Mouse (Mus musculus) heart, embryonic 14.5 days (tissue): ENCODE measurements at regions not wholly inside any gene's neighbourhood (a gene's known extent, or its start where the extent isn't known, plus 50 kb on each side); places are given as distances from the start of the nearest gene placed in this dataset.

Source experiments
- ATAC-seq: fragments of 200-750 bp; cut with Nextera tagmentation; 2 replicates; pipeline ENCODE4 v1.8.0; 2017; ENCODE audit warnings: low read depth, moderate TSS enrichment; ENCODE audit not compliant: insufficient number of reproducible peaks, insufficient read depth, low FRiP score
- H3K27ac ChIP-seq, 2 experiments: fragments of 200-500 bp in 1 of 2; fragments of 300-500 bp in 1 of 2; sonication (generic) in 1 of 2; replicated peaks in 1 of 2; 2 replicates each; pipeline ENCODE4 v1.5.1; 2012 to 2014; ENCODE audit warnings: low read depth in 2 of 2, low read length in 2 of 2, control low read depth in 1 of 2, mild to moderate bottlenecking in 1 of 2, mixed read lengths in 1 of 2; ENCODE audit not compliant: control insufficient read depth in 1 of 2, insufficient read depth in 1 of 2
- H3K27me3 ChIP-seq: fragments of 300-500 bp; sonication (generic); 2 replicates; pipeline ENCODE4 v1.6.1; 2014; ENCODE audit warnings: mild to moderate bottlenecking, low read length, control low read depth; ENCODE audit not compliant: control insufficient read depth, insufficient read depth
- H3K36me3 ChIP-seq: fragments of 300-500 bp; sonication (generic); 2 replicates; pipeline ENCODE4 v1.6.1; 2014; ENCODE audit warnings: mild to moderate bottlenecking, control low read depth, low read length, mixed read lengths; ENCODE audit not compliant: control insufficient read depth, insufficient read depth
- H3K4me1 ChIP-seq, 2 experiments: fragments of 200-500 bp in 1 of 2; fragments of 300-500 bp in 1 of 2; sonication (generic) in 1 of 2; 2 replicates each; pipeline ENCODE4 v1.6.1; 2012 to 2014; ENCODE audit warnings: low read length in 2 of 2, control low read depth in 1 of 2, mixed read lengths in 1 of 2; ENCODE audit not compliant: control insufficient read depth in 2 of 2, insufficient read depth in 2 of 2
- H3K4me2 ChIP-seq: fragments of 300-500 bp; sonication (generic); 2 replicates; pipeline ENCODE4 v1.6.1; 2014; ENCODE audit warnings: mild to moderate bottlenecking, low read length
- H3K4me3 ChIP-seq, 2 experiments: fragments of 200-500 bp in 1 of 2; fragments of 300-500 bp in 1 of 2; sonication (generic) in 1 of 2; 2 replicates each; pipeline ENCODE4 v1.5.1; 2012 to 2014; ENCODE audit warnings: low read length in 2 of 2, mild to moderate bottlenecking in 2 of 2, control low read depth in 1 of 2, low read depth in 1 of 2, moderate library complexity in 1 of 2; ENCODE audit not compliant: control insufficient read depth in 1 of 2, insufficient read depth in 1 of 2
- H3K9ac ChIP-seq: fragments of 300-500 bp; sonication (generic); 2 replicates; pipeline ENCODE4 v1.6.1; 2014; ENCODE audit warnings: mild to moderate bottlenecking, low read length
- H3K9me3 ChIP-seq: fragments of 300-500 bp; sonication (generic); 2 replicates; pipeline ENCODE4 v1.6.1; 2016; ENCODE audit warnings: low read length, control low read depth; ENCODE audit not compliant: control insufficient read depth
- WGBS: fragments of 180-500 bp; shearing (Covaris S2); extraction: QIAGEN DNeasy Blood & Tissue Kit; methylation state at CpG from one replicate; pipeline ENCODE4 v1.1.7; 2014; 5-methylcytosine and 5-hydroxymethylcytosine counted together

DNA sequence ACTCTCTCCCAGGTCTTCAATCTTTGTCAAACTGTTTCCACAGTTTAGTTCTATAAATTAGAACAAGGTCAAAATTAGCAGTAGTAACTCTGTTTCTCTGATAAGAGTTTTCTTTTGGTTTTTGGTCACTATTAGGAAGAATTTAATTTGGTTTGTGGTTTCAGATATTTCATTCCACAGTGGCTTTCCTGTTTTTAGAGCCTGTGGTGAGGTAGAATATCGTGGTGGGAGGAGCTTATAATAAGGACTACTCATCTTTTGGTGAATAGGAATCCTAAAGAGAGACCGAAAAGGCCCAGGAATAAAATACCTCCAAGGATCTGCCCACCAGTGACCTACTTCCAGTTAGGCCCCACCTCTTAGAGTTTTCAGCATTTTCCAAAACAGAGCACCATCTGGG is 125.8 kb upstream of the Fut8 start:
- H3K27ac ChIP-seq = no peak overlapping the region
- no peak overlapping the region for H3K4me2 ChIP-seq
- WGBS = 84% methylated on average over 2 of the region's 2 CpGs
- H3K4me3 ChIP-seq = no peak overlapping the region
- no peak overlapping the region for H3K9ac ChIP-seq
- H3K27me3 ChIP-seq = no peaks in the 10 kb centered on the region
- no peaks in the 10 kb centered on the region for H3K4me1 ChIP-seq
- no peak for ATAC-seq
- H3K9me3 ChIP-seq = no peaks in the 10 kb centered on the region
- H3K36me3 ChIP-seq = no peaks in the 10 kb centered on the region

DNA sequence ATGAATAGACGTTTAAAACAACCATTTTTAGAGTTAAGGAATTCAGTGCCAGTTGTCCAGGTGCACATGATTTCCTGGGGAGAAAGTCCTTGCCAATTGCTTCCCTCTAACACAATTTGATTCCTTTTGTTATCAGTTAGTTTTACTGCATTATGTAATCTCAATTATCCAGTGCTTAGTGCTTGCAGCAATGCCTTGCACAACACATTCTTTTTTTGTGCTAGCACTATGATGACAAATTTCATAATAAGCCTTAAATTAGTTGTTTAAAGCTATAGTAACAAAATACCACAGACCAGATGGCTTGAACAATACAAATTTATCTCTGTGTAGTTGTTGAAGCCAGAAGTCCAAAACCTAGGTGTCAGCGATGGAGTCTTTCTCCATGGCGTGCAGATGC is 130.7 kb upstream of the Fut8 start:
- no peak for ATAC-seq
- Histone ChIP-seq H3K9ac (no peak overlapping the region), H3K4me2 (no peak overlapping the region), H3K27ac (no peak overlapping the region), H3K36me3 (no peaks in the 10 kb centered on the region), H3K9me3 (no peaks in the 10 kb centered on the region), H3K27me3 (no peaks in the 10 kb centered on the region), H3K4me1 (no peaks in the 10 kb centered on the region), H3K4me3 (no peak overlapping the region)
- WGBS = 82% methylated on average over 3 of the region's 3 CpGs

DNA sequence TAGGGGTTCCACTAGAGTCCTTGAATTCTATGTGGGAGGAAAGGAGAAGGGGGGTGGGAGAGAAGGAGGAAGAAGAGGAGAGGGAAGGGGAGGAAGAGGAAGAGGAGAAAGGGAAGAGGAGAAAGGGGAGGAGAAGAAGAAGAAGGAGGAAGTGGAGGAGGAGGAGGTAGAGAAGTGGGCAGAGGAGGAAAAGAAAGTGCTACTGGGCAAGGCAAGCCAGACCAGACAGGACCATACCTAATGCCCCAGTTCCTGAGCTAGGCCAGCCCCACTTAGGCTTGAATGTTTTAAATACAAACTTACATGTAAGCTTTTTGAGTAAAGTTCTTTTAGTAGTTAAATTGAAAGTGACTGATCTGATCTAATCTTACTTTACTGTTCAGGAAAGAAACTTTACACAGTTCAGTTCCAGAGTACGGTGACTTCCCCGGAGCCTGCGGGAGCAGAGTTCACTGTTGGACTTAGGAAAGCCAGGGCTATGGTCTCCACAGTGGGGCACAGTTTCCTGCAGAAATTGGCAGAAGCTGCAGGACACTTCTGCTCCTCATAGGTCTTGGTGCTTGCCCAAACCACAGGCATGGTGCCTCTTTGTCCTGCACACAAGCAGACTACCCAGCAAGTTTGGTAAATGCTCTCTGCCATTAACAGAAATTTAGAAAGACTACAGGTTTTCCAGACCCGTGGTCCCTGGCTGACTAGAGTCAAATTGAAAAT is 131.9 kb upstream of the Fut8 start:
- Histone ChIP-seq H3K27ac (no peak overlapping the region), H3K27me3 (no peaks in the 10 kb centered on the region), H3K4me1 (no peaks in the 10 kb centered on the region), H3K36me3 (no peaks in the 10 kb centered on the region), H3K9me3 (no peaks in the 10 kb centered on the region), H3K4me2 (no peak overlapping the region), H3K9ac (no peak overlapping the region), H3K4me3 (no peak overlapping the region)
- no peak for ATAC-seq
- 74% methylated on average over 4 of the region's 4 CpGs for WGBS

DNA sequence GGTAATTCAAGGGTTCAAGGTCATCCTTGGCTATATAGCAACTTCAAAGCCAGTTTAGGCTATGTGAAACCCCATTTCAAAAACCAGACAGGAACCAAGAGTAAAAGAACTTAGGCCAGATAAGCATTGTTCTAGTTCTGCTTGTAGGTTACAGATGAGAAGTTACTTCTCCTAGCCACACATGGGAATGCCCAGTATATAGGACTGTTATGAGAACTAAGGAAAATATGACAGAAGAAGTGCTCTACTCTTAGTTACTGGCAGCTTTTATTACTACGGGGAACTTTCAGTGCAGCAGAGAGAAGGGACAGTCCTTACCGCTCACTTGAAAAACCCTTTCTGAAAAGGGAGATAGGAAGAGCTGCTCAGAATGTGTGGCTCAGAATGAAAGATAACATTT is 137.4 kb upstream of the Fut8 start:
- no peak overlapping the region for H3K27ac ChIP-seq
- no peak overlapping the region for H3K4me2 ChIP-seq
- H3K36me3 ChIP-seq = no peaks in the 10 kb centered on the region
- 73% methylated on average over 2 of the region's 2 CpGs for WGBS
- ATAC-seq = no peak
- H3K4me1 ChIP-seq = no peaks in the 10 kb centered on the region; a peak in 1 of 4 replicates
- H3K9me3 ChIP-seq = no peaks in the 10 kb centered on the region
- H3K4me3 ChIP-seq = no peak overlapping the region
- no peak overlapping the region for H3K9ac ChIP-seq
- no peaks in the 10 kb centered on the region for H3K27me3 ChIP-seq

DNA sequence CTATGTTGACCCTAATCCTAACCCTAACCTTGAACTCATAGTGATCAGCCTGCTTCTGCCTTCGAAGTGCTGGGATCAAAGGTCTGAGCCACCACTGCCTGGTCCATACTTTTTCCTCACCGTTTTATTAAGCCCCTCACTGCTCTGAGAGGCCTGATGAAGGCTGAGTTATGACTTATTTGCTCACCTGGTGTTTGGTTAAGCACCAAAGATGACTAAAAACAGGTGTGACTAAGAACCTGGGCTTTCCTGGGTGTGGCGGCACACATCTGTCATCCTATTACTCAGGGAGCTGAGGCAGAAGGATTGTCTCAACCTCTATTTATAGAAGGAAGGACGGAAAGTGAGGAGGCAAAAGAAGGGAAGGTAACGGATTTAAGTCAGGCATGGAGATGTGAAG is 137.5 kb upstream of the Max start:
- Histone ChIP-seq H3K4me3 (no peak overlapping the region), H3K27me3 (no peaks in the 10 kb centered on the region), H3K27ac (no peak overlapping the region), H3K36me3 (no peaks in the 10 kb centered on the region), H3K4me1 (no peaks in the 10 kb centered on the region; a peak in 2 of 4 replicates), H3K9ac (no peak overlapping the region), H3K9me3 (no peaks in the 10 kb centered on the region), H3K4me2 (no peak overlapping the region)
- WGBS = 77% methylated on average over 5 of the region's 5 CpGs
- no peak for ATAC-seq

DNA sequence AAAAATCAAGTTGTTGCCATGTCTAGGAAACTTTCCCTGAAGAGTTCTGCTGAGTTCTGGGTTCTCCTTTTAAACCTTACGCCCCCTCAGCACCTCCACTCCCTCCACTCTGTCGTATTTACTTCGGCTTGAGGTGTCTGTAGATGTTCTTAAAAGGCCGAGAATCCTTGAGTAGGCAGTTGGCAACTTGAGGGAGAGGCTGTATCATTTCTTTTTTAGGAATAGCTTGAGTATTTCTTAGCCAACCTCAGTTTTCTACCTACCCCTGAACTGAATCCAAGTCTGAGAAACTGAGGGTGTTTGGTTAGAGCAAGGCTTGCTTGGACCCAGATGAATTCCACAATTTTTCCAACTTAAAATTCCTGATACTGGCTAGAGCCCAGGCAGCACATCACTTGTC is 136.8 kb upstream of the Max start:
- Histone ChIP-seq H3K4me3 (no peak overlapping the region), H3K4me2 (no peak overlapping the region), H3K4me1 (no peaks in the 10 kb centered on the region; a peak in 2 of 4 replicates), H3K36me3 (no peaks in the 10 kb centered on the region), H3K27ac (no peak overlapping the region), H3K9ac (no peak overlapping the region), H3K9me3 (no peaks in the 10 kb centered on the region), H3K27me3 (no peaks in the 10 kb centered on the region)
- 81% methylated on average over 4 of the region's 4 CpGs for WGBS
- ATAC-seq = no peak

DNA sequence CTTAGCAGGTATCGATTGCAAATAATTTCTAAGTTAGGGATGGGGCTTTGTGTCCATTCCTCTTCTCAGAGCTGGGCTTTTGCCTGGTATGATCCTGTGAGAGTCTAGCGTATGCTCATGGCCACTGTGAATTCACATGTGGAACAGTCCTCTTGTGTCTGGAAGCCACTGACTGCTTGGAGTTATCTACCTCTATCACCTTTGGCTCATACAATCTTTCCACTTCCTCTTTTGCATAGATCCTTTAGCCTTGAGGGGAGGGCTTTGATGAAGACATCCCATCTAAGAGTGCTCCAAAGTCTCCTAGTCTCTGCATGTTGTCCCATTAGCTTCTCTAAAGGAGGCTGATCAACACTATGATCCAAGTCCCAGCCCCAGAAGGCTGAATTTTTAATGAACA is 135.8 kb upstream of the Max start:
- no peak overlapping the region for H3K9ac ChIP-seq
- WGBS = 91% methylated on average over 2 of the region's 2 CpGs
- H3K27ac ChIP-seq = no peak overlapping the region
- peaks cover 5 to 7% of the 10 kb centered on the region in 2 experiments for H3K4me1 ChIP-seq
- no peak overlapping the region for H3K4me3 ChIP-seq
- H3K4me2 ChIP-seq = no peak overlapping the region
- no peak for ATAC-seq
- no peaks in the 10 kb centered on the region for H3K27me3 ChIP-seq
- H3K36me3 ChIP-seq = no peaks in the 10 kb centered on the region
- H3K9me3 ChIP-seq = no peaks in the 10 kb centered on the region

DNA sequence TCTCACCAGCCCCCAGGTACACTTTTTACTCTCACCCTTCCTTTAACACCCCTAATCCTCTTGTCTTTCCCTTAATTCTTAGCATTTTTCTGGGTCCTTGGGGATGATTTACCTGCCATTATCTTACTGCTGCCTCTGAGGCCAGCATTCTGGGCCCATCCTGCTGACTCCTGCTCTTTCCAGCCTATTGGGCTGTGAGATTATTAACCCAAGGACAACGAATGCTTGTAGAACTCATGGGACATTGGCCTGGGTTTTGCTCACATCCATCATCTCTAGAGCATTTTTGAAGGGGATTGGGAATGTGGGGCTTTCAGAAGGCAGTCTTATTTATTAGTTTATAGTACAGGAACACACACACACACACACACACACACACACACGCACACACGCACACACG is 134.5 kb upstream of the Max start:
- Histone ChIP-seq H3K4me3 (no peak overlapping the region), H3K27me3 (no peaks in the 10 kb centered on the region), H3K4me1 (peaks cover 5 to 11% of the 10 kb centered on the region in 2 experiments), H3K9me3 (no peaks in the 10 kb centered on the region), H3K27ac (no peak overlapping the region), H3K9ac (no peak overlapping the region), H3K36me3 (no peaks in the 10 kb centered on the region), H3K4me2 (no peak overlapping the region)
- WGBS = 89% methylated on average over 4 of the region's 4 CpGs
- ATAC-seq = no peak
